Mouse (Mus musculus): ENCODE measurements around the gene Fem1b.

GRCm38 (mm10) chr9:62763478-62763877 lies 48.3 kb downstream of the Fem1b start:
- TF ChIP-seq GATA1 (IDR thresholded peaks at IDR 0.05; ENCODE audit: borderline replicate concordance, low read length) (no peak), FLI1 (IDR thresholded peaks at IDR 0.05; ENCODE audit: low read length) (no peak)

Measured in megakaryocyte, embryonic 14.5 days (primary cell).